Mouse (Mus musculus): ENCODE data around the gene Nfkb1.

Nfkb1 gene

DNA sequence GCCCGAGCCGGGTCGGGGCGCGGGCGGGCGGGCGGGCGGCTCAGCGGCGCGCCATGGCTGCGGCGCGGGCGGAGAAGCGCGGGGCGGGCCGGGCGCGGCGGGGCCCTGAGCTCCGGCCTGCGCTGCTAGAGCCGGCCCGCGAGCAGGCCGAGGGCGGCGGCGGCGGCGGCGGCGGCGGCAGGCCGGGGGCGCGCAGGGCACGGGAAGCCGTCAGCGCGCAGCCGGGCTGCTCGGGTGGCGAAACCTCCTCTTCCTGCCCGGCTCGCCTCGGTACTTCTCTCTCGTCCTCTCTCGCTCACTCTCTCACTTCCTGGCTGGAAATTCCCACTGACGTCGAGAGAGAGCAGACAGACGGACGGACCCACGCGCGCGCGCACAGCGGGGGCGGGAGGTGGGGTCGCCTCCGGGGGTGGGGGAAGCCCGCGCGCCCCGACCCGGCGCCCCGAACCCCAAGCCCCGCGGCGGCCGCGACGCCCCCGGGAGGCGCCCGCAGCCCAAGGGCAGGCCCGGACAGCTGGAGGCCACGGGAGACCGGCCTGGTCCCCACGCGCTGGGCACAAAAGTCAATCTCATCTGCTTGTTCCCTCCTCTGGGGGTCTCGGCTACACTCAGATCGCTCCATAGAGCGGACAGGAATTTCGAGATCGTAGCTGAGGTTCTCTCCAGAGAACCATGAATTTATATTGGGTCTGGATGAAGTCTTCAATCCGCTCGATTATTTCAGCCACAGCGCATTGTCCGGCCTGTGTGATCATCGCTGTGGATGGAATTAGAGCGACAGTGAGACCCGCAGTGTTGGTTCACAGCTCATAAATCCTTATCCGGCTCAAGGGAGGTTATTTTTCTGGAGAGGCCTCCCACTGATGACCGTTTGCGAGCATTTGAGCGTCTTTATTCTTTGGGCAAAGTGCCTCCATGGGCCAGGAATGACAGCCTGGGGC, at the start of gene Nfkb1:
Gene Nfkb1 (minus strand): TSS at position 357 of the 941 bp plus-strand sequence.
- peak; percentile 88 to 89 for DNase-seq (ENCODE audit: low spot score in 2 of 2)

DNA sequence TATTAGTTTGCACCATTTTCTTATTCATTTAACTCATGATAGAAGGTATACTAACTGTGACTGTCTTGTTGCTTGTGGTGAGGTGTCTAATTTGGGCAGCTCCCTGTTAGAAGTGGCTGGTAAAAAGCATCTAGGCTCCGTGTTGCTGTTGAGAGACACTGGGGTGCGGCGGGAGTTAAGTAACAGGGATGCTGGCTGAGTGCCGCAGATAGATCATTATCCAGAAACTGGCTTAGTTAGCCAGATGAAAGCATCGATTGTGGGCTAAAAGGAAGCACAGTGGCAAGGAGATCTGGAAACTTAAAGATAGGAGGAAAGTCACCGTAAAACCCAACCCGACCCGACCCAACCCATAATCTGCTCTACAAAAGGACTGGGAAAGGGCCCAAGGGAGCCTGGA, 49.4 kb upstream of the Nfkb1 start:
- DNase-seq (ENCODE audit: low spot score in 2 of 2), result no peak

DNA sequence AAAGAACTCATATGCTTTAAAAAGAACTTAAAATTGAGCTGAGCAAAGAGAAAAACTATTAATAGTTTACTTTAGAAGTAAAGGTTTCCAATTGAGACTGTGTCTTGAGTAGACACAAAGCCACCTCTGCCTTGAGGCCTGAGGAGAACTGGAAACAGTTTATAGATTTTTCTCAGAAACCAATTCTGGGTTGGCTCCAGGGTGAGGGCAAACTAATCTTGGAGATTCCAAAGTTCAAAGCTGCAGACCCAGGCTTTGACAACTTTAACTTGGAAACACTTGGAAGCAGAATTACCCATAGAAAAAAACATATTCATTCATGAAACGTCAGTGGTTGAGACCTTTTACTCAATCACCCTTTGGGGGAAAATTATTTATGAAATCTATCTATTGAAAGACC, 43.4 kb upstream of the Nfkb1 start:
- DNase-seq (ENCODE audit: low spot score in 2 of 2), result no peak

DNA sequence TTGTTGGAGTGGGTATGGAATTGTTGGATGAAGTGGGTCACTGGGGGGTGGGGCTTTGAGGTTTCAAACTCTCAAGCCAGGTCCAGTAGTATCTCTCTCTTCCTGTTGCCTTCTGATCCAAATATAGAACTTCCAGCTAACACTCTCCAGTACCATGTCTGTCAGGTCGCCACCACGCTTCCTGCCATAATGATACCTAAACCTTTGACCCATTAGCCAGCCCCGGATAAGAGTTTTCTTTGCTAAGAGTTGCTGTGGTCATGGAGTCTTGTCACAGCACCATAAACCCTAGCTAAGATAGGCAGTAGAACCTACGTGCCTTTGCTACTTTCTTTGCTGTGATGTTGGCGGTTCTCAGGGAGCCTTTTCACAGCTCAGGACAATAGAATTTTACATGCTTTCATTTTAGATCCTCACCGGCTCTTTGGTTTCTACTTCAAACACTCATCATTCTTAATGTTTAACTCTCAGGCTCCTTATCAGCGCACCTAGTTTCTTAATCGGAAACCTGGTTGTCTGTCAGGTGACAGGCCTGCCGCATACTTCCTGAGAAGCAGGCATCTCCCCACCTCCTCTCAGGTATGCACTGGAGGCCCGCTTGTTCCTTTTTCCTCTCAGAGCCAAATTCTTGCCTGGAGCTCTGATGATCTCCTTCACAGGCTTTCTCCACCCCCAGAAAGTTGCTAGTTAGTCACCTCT, 41.5 kb upstream of the Nfkb1 start:
- no peak for DNase-seq (ENCODE audit: low spot score in 2 of 2)

DNA sequence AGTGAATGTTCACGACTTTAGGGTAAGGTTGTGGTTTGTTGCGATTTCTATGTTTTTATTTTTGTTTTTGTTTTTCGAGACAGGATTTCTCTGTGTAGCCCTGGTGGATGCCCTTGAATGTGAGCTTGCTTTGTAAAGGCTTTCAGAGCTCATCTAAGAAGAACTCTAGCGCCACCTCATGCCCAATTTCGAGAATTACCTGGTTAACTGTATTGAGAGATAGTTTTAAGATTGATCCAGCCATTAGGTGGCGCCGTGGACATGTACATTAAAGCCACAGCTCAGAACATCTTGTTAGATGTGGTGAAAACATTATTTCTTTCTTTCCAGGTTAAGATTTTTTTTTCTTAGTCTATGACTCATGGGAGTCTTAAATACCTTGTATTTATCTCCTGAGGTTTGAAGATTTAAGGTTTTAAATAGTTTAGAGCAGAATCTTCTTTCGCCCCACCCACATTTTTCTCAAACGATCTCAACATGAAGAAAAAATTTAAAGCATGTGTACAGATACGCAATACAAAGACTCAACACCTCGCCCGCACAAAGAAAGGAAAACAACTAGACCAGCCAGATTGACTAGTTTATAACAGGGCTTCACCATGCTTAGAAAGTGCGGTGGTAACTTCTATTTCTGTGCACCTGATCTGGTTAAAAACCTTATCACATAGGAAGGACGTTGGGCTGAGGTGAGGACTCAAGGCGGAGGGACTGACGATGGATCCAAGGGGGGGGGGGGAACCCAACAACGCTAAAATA, 40.1 kb upstream of the Nfkb1 start:
- DNase-seq (ENCODE audit: low spot score in 2 of 2), result peak; percentile 90 to 93

DNA sequence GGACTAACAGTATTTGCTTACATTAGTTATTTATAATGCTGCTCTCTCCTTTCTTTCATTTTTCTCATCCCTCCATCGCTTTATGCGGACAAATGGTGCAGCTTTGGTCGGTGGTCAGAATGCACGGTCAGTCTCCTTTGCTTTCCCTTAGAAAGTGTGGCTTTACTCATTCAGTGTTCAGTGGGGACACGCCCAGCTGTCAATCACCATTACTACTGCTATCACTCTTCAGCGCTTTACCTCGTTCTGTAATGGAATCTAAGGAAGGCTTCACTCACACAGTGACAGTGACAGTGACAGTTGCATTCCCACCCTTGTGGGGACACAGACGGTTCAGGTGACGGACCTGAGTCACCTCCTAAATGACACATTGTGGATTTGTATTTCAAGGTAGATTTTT, 39.4 kb upstream of the Nfkb1 start:
- DNase-seq (ENCODE audit: low spot score in 2 of 2), result no peak

DNA sequence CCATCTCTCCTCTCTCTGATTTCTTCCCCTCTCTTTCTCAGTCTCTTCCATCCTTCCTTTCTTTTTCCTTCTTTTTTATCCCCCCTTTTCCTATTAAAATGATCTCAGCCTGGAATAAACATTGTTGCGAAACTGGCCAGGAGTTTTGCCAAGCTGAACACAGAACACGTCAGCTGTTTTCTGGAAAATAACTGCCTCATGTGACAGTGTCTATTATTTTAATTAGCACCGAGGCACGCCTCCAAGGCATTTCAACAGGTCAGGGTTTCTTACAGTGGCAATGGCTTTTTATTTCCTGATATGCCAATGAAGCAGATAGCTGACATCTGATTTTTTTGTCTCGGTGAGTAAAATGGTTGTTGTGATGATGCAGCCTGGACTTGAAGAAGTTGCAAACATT, 38.2 kb upstream of the Nfkb1 start:
- DNase-seq (ENCODE audit: low spot score in 2 of 2), result no peak

DNA sequence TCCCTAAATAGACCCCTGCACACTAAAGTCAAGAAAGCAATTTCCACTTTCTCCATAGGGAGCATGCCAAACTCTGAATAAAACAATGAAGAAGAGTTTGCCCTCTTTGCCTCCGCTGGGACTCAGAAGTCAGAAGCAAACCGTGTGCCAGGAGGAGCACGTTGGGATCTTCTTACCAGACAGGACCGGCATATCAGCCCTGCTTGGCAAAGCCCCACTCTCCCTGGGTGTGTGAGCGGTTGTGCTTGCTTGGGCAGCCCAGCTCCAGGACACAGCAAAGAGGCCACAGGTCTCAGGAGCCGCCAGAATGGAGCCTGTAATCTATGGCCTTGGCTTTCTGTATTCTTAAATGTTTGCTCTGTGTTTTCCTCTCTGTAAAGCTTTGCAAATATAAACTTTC, 37.6 kb upstream of the Nfkb1 start:
- no peak for DNase-seq (ENCODE audit: low spot score in 2 of 2)

DNA sequence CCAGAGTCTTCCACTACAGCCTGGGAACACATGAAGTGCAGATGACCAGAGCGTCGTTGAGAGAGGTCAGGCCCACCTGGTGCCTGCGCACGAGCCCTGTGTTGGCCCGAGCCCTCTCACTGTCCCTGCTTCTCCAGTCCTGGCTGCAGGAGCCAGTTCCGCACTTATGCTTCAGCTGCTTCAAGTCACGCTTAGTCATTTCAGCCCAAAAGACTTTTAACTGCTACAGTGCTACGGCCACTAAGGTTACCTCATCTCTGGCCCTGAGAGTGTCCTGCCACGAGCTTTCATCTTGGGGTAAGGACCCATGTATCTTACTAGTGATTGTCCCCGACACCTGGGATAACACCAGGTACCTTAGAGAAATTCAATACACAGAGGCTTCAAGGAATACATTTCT, 36.0 kb upstream of the Nfkb1 start:
- no peak for DNase-seq (ENCODE audit: low spot score in 2 of 2)

DNA sequence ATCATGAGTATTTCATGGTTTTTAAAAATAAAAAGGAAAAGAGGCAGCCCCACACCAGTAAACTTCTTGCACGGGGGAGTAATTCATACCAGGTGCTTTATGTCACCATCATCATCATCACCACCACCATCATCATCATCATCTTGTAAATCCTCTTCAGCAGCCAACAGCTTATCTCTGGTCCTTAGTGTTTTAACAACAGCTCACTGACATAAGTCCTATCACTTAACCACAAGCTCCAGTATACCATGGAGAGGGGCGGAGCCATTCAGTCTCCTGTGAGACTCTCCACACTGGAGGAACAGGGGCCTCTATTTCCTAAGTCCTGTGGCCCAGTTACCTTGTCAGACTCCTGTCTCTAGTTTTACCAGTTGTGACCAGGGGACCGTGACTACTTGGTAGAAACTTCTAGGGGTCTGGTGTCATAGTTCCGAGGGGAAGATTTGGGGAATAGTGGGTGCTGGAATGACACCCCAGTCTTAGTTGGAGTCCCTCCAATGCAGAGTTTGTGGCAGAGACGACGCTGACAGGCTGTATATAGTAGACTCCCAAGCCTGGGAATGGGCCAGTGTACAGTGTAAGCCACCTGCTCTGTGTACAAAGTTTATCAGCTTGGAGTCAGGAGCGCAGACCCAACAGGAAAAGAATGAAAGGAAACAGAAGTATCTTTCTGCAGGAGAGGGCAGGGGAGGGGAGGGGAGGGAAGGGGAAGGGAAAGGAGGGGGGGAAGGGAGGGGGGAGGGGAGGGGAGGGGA, 35.4 kb upstream of the Nfkb1 start:
- no peak for DNase-seq (ENCODE audit: low spot score in 2 of 2)

DNA sequence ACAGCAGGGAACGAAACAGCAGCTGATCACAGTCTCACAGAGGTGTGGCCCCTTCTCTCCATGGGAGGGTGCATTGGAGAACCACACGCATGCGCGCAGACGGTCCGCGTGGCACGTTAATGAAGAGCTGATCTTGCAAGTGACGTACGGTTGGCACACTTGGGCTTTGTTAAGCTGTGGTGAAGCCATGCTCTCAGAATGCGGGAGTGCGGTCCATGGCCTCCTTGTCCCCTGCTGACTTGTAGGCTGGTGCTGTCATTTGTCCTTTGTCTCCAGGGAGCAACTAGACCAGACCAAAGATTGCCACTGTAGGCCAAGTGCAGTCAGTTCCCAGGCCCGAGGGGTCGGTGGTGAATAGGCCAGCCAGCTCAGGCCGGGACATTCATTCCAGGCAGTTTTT, 34.7 kb upstream of the Nfkb1 start:
- no peak for DNase-seq (ENCODE audit: low spot score in 2 of 2)

DNA sequence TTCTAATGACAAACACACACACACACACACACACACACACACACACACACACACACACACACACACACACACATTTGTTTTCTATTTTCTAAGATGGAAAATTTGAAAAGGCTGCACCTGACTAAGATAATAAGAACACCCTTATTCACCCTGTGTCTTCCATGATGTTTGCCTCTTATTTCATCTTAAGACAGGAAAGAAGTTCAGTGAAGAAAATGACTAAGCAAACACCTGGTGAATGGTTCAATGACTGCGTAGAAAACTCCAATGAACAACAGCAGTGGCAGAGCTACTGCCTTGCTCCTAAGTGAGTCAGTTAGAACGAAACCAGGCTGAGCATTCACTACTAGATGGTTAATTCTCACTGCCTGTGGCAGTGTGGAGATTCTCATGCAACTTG, 30.8 kb upstream of the Nfkb1 start:
- DNase-seq (ENCODE audit: low spot score in 2 of 2), result no peak

DNA sequence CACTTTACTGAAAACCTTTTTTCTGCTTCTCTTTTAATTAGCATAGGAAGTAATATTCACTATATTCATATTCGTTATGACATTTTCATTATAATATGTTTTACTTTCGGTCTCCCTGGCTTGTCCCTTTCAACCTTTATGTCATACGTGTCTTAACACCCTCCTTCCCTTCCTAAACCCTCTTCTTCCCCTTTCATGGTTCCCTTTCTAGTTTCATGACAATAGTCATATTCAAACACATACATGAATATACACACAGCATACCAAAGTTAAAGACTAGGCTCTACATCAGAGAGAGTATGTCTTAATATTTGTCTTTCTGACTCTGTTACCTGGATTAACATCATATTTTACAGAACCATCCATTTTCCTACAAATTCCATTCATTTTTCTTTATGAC, 28.6 kb upstream of the Nfkb1 start:
- DNase-seq (ENCODE audit: low spot score in 2 of 2), result no peak

DNA sequence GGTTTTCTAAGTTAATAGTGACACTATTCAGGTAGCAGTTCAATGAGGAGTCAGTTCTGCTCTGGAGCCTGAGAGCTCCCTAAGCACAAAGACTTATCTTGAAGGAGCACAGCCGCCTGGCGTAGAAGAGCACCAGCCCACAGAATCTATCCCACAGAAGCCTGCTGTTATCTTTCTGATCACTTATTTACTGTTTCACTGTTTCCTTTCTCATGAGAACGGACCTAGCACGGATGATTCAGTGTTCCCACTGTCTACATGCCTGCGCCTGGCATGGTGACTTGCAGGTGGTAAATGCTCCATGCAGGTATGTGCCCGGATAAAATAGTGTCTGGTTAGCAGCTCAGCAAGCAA, 27.8 kb upstream of the Nfkb1 start:
- peak in 1 of 2 experiments; percentile 4 for DNase-seq (ENCODE audit: low spot score in 2 of 2)

DNA sequence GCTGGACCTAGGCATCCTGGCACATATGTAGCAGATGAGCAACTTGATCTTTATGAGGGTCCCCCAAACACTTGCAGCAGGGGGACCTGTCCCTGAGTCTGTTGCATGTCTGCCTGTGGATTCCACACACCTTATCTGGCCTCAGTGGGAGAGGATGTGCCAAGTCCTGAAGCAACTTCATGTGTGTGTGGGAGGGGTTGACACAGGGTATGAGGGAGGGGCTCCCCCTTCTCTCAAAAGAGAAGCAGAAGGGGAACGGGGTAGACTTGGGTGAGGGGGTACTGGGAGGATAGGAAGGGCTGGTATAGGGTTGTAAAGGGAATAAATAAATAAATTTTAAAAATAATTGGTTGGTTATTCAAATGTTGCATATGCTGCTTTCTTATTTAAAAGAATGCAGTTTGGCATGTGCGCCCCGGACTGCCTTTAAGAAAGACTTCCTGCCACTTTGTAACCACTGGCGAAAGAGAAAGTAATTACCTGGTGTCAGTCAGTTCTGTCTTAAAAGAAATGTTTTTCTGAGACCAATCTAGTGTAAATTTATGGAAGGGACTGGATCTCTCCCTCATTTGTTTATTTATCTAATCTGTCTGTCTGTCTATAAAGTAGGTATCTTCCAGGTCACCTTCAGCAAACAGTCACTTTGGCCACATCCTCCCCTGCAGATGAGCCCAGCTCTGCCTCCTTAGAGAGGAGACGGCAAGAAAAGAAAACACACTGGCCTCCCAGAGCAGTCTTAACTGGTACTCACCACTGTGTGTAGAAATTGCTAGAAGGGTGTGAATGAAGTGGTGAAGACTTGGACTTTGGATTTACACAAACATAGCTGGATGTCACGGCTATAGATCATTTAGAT, 27.2 kb upstream of the Nfkb1 start:
- DNase-seq (ENCODE audit: low spot score in 2 of 2), result peak; percentile 13 to 19

DNA sequence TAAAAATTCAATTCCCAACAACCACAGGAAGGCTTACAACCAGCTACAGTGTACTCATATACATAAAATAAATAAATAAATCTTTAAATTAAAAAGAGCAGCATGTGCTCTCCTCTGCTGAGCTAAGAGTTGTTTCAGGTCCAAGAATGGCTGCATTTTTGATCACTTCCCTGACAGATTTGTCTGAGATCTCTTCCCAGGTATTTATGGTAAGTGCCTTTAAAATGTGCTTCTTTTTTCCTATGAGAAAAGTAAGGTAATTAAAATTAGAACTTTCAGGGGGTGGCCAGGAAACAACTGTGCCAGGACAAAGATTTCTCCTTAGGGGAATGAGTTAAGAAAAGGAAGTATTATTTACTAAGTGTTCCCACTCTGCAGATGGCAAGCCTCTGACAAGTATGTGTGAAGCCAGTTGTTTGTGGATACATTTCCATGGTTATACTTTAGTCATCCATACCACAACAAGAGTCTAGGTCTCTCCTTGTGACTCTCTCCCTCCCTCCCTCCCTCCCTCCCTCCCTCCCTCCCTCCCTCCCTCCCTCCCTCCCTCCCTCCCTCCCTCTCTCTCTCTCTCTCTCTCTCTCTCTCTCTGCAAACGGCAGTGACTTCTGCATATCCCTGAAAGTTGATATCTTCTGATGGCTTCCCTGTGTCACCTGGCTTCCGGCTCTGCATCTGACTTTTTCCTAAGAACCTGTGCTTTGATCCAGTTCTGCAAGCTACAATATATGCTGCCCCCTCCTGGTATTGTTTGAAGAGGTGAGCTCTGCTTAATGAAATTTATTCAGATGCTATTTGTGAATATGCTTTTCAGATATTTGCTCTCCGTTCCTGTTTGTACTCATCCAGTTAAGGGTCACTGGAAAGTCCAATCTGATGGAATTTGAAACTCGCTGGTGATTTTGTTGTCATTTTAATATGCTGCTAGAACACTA, 21.9 kb upstream of the Nfkb1 start:
- peak in 1 of 2 experiments; percentile 14 for DNase-seq (ENCODE audit: low spot score in 2 of 2)

DNA sequence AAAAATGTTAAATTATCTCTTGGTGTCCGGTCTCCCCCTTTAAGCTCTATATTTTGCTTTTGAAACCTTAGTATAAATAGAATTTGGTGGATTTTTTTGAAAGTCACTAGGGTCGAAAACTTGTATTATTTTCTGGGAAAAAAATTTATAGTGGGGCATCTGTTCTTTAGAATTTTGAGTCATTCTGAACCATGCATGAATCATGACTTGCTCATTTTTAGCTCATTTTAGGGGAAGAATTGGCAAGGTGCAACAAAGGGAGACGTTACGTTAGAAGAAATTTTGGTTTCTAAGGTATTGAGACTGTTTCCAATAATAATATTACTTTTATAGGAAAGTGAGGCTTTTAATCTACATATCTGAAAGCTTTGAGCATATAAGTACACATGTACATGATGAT, 20.3 kb upstream of the Nfkb1 start:
- no peak for DNase-seq (ENCODE audit: low spot score in 2 of 2)

DNA sequence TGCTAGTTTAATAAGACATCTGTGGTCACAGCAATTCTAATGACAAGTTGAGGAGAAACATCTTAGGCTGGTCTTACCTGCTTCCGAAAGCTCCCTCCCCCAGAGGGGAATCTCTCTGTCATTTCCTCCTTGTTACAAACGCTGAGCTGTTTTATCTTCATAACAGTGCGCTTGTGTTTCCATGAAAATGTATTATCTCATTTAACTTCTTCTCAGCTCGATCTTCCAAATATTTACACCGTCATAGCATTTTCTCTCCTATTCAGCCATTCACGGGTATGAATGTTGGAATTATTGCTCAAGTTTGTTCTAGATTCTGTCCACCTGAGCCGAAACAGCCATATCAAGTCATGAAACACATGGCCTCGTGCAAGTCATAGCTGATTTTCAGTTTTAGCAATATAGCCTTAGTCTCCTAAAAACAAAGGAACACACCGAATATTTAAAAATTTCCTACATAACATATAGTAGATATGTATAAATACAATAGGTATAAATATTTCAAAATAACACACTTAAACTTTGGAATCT, 19.8 kb upstream of the Nfkb1 start:
- no peak for DNase-seq (ENCODE audit: low spot score in 2 of 2)

DNA sequence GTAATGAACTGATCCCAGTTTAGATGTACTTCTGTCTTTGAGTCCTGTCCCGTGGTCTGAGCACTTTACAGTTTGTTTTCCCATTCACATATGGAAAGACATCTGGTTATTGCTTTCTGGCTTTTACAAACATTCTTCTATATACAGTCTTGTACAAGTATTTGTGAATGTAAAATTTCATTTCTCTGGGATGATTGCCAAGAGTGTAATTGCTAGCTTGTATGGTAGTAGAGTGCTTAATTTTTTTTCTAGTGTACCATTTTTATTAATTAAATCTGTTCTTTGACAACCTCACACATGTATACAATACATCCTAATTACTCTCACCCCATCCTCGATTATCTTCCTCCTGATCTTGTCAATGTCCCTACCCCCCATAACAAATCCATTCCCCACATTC, 12.0 kb upstream of the Nfkb1 start:
- no peak for DNase-seq (ENCODE audit: low spot score in 2 of 2)

Measured in natural killer cell, adult 2 months (primary cell).